Mouse (Mus musculus) lung, embryonic 14.5 days (tissue): Measurements from ENCODE around the gene Padi1. TPM values are rescaled to one million over a fixed set of nuclear protein-coding genes. Genes with fewer than 3 reads are reported as not detected.

Experiments
- ATAC-seq: fragments of 200-750 bp; cut with Nextera tagmentation; 2 replicates; pipeline ENCODE4 v1.8.0; 2017; ENCODE audit warnings: mild to moderate bottlenecking, moderate TSS enrichment, moderate library complexity; ENCODE audit not compliant: insufficient read depth
- DNase-seq: peaks from one replicate; pipeline ENCODE4 v3.0.0-alpha.2; 2015
- H3K27ac ChIP-seq: fragments of 300-500 bp; sonication (generic); 2 replicates; pipeline ENCODE4 v1.5.1; 2014; ENCODE audit warnings: low read depth, mild to moderate bottlenecking, moderate library complexity
- H3K27me3 ChIP-seq: fragments of 300-500 bp; sonication (generic); 2 replicates; pipeline ENCODE4 v1.6.1; 2014; ENCODE audit warnings: low read length, control low read depth; ENCODE audit not compliant: insufficient read depth
- H3K36me3 ChIP-seq: fragments of 300-500 bp; sonication (generic); 2 replicates; pipeline ENCODE4 v1.6.1; 2014; ENCODE audit warnings: control low read depth; ENCODE audit not compliant: insufficient read depth
- H3K4me1 ChIP-seq: fragments of 300-500 bp; sonication (generic); 2 replicates; pipeline ENCODE4 v1.6.1; 2014; ENCODE audit warnings: antibody characterized with exemption, control low read depth; ENCODE audit not compliant: insufficient read depth
- H3K4me2 ChIP-seq: fragments of 300-500 bp; sonication (generic); 2 replicates; pipeline ENCODE4 v1.6.1; 2014; ENCODE audit warnings: mild to moderate bottlenecking
- H3K4me3 ChIP-seq: fragments of 300-500 bp; sonication (generic); 2 replicates; pipeline ENCODE4 v1.5.1; 2014; ENCODE audit warnings: low read depth, low read length
- H3K9ac ChIP-seq: fragments of 300-500 bp; sonication (generic); 2 replicates; pipeline ENCODE4 v1.6.1; 2014
- H3K9me3 ChIP-seq: fragments of 300-500 bp; sonication (generic); 2 replicates; pipeline ENCODE4 v1.6.1; 2016; ENCODE audit warnings: low read depth, low read length, control low read depth
- CTCF ChIP-seq: IDR thresholded peaks from 2 replicates; pipeline ENCODE4 v1.5.1; 2016; ENCODE audit warnings: antibody characterized with exemption, low read depth
- WGBS: fragments of 180-500 bp; shearing (Covaris S2); extraction: QIAGEN DNeasy Blood & Tissue Kit; methylation state at CpG from one replicate; pipeline ENCODE4 v1.1.7; 2014; 5-methylcytosine and 5-hydroxymethylcytosine counted together
- polyA plus RNA-seq: library from polyadenylated mRNA; unstranded; fragments of >200 nt; fragmentation: Nextera tagmentation; extraction: Ambion mirVana; gene quantifications from 2 replicates; pipeline ENCODE4 v1.2.1, GENCODE M21; 2014

The Padi1 gene
- polyA plus RNA-seq, 1 experiment from 2014 or later: 0.11 TPM

GRCm38 (mm10) chr4:140825942-140826341, 19.6 kb downstream of the Padi1 start:
- Histone ChIP-seq H3K9ac (no peak overlapping the region), H3K36me3 (no peaks in the 10 kb centered on the region), H3K4me2 (no peak overlapping the region), H3K4me3 (no peak overlapping the region), H3K4me1 (no peaks in the 10 kb centered on the region), H3K9me3 (peaks cover 11% of the 10 kb centered on the region; the same call in 1 of the 2 replicates), H3K27me3 (no peaks in the 10 kb centered on the region), H3K27ac (no peak overlapping the region)
- TF ChIP-seq CTCF: no peak
- DNase-seq (no peak), ATAC-seq (no peak)
- 55% methylated on average over 11 of the region's 11 CpGs for WGBS

GRCm38 (mm10) chr4:140821988-140822387, 23.6 kb downstream of the Padi1 start:
- peaks cover 11% of the 10 kb centered on the region; the same call in 1 of the 2 replicates for H3K9me3 ChIP-seq
- no peak for ATAC-seq
- no peaks in the 10 kb centered on the region for H3K27me3 ChIP-seq
- H3K4me2 ChIP-seq: no peak overlapping the region
- no peaks in the 10 kb centered on the region for H3K4me1 ChIP-seq
- no peaks in the 10 kb centered on the region for H3K36me3 ChIP-seq
- no peak overlapping the region for H3K9ac ChIP-seq
- H3K27ac ChIP-seq: no peak overlapping the region
- peak; percentile 58 for DNase-seq
- H3K4me3 ChIP-seq: no peak overlapping the region
- TF ChIP-seq CTCF: peak; percentile 58
- WGBS: 72% methylated on average over 5 of the region's 5 CpGs

GRCm38 (mm10) chr4:140817413-140817812, 28.2 kb downstream of the Padi1 start:
- H3K4me2 ChIP-seq: no peak overlapping the region
- no peaks in the 10 kb centered on the region for H3K9me3 ChIP-seq
- 93% methylated on average over 8 of the region's 8 CpGs for WGBS
- H3K27me3 ChIP-seq: no peaks in the 10 kb centered on the region
- ATAC-seq (no peak), DNase-seq (no peak)
- peaks cover 2% of the 10 kb centered on the region; the same call in 1 of the 2 replicates for H3K4me1 ChIP-seq
- no peak overlapping the region for H3K4me3 ChIP-seq
- no peaks in the 10 kb centered on the region for H3K36me3 ChIP-seq
- no peak for TF ChIP-seq CTCF
- H3K9ac ChIP-seq: no peak overlapping the region
- no peak overlapping the region for H3K27ac ChIP-seq

- no peak for TF ChIP-seq CTCF
- no peaks in the 10 kb centered on the region for H3K9me3 ChIP-seq
- H3K4me3 ChIP-seq: no peak overlapping the region
- H3K27me3 ChIP-seq: no peaks in the 10 kb centered on the region
- peak; percentile 60 for DNase-seq
- H3K9ac ChIP-seq: no peak overlapping the region
- H3K27ac ChIP-seq: no peak overlapping the region
- H3K4me2 ChIP-seq: no peak overlapping the region
- 31% methylated on average over 10 of the region's 10 CpGs for WGBS
- H3K36me3 ChIP-seq: no peaks in the 10 kb centered on the region
- ATAC-seq: no peak; the same call in 1 of the 2 replicates
- H3K4me1 ChIP-seq: peaks cover 2% of the 10 kb centered on the region; the same call in 1 of the 2 replicates
Measured at GRCm38 (mm10) chr4:140815996-140816917, 29.3 kb downstream of the Padi1 start.

- 40% methylated on average over 5 of the region's 5 CpGs for WGBS
- Histone ChIP-seq H3K9ac (no peak overlapping the region), H3K27me3 (no peaks in the 10 kb centered on the region), H3K4me1 (peaks cover 2% of the 10 kb centered on the region; the same call in 1 of the 2 replicates), H3K4me2 (no peak overlapping the region), H3K4me3 (no peak overlapping the region), H3K27ac (no peak overlapping the region), H3K36me3 (no peaks in the 10 kb centered on the region), H3K9me3 (no peaks in the 10 kb centered on the region)
- ATAC-seq (no peak), DNase-seq (no peak)
- no peak for TF ChIP-seq CTCF
Measured at GRCm38 (mm10) chr4:140815496-140815895, 30.1 kb downstream of the Padi1 start.

- no peaks in the 10 kb centered on the region for H3K27me3 ChIP-seq
- ATAC-seq: peak; percentile 70
- H3K4me2 ChIP-seq: peak overlapping the region; percentile 72
- WGBS: 29% methylated on average over 36 of the region's 36 CpGs
- TF ChIP-seq CTCF: peak; percentile 67
- H3K27ac ChIP-seq: no peak overlapping the region
- H3K9ac ChIP-seq: peak overlapping the region; percentile 52
- no peaks in the 10 kb centered on the region for H3K36me3 ChIP-seq
- no peaks in the 10 kb centered on the region for H3K9me3 ChIP-seq
- H3K4me1 ChIP-seq: peaks cover 2% of the 10 kb centered on the region; the same call in 1 of the 2 replicates
- H3K4me3 ChIP-seq: peak overlapping the region; percentile 36
- peak; percentile 53 for DNase-seq
Measured at GRCm38 (mm10) chr4:140814241-140815225, 31.0 kb downstream of the Padi1 start.
